Mouse (Mus musculus): ENCODE data around the gene Scube1.

- TF ChIP-seq CTCF (IDR thresholded peaks at IDR 0.05; ENCODE audit: low read depth, low read length) (no peak), TAL1 (conservative IDR thresholded peaks at IDR 0.05; ENCODE audit: low read depth, low read length) (no peak)
These were observed 130.9 kb downstream of the Scube1 start for GRCm38 (mm10) chr15:83593702-83594512.
